Comparison of ENCODE assay signal across 8 mouse cellular contexts in genomic region chr5:22344556-22344975, GRCm38 (mm10). TPM values are rescaled to one million over a fixed set of nuclear protein-coding genes. Genes with fewer than 3 reads are reported as not detected.
DNase-seq lines count a peak whose midpoint lies in the region; ATAC-seq and TF ChIP-seq lines count a peak whose summit lies in the region.

TSS of gene Reln (minus strand) at chr5:22344702.

- TF ChIP-seq CTCF in kidney, postnatal 0 days (IDR thresholded peaks at IDR 0.05; ENCODE audit: low read depth) = no peak

- peak within 1 kb of the TSS; percentile 57 for H3K4me3 ChIP-seq in lung, embryonic 16.5 days (ENCODE audit: low read length)
- H3K4me3 ChIP-seq in forebrain, embryonic 11.5 days (ENCODE audit: low read depth, low read length) = peak within 1 kb of the TSS; percentile 54
- H3K4me3 ChIP-seq in kidney, postnatal 0 days (replicated peaks; ENCODE audit: low read depth, low read length) = peak within 1 kb of the TSS; percentile 55

- no peaks in the 10 kb centered on the region for H3K36me3 ChIP-seq in lung, embryonic 16.5 days (ENCODE audit: control insufficient read depth, insufficient read depth, low read length)
- no peaks in the 10 kb centered on the region for H3K36me3 ChIP-seq in forebrain, embryonic 11.5 days (ENCODE audit: control insufficient read depth, insufficient read depth, low read length)
- no peaks in the 10 kb centered on the region for H3K36me3 ChIP-seq in kidney, postnatal 0 days (ENCODE audit: insufficient read depth, low read length)

- peak within 1 kb of the TSS; percentile 86 for H3K4me2 ChIP-seq in lung, embryonic 16.5 days (ENCODE audit: low read depth, low read length)
- peak within 1 kb of the TSS; percentile 99 for H3K4me2 ChIP-seq in forebrain, embryonic 11.5 days (ENCODE audit: low read depth, low read length, severe bottlenecking)
- H3K4me2 ChIP-seq in kidney, postnatal 0 days (ENCODE audit: low read length) = peak within 1 kb of the TSS; percentile 94

- H3K9me3 ChIP-seq in lung, embryonic 16.5 days (ENCODE audit: control insufficient read depth, low read length) = no peaks in the 10 kb centered on the region
- H3K9me3 ChIP-seq in forebrain, embryonic 11.5 days (ENCODE audit: control insufficient read depth, low read length) = no peaks in the 10 kb centered on the region
- no peaks in the 10 kb centered on the region for H3K9me3 ChIP-seq in kidney, postnatal 0 days (replicated peaks; ENCODE audit: low read length)

- peak; percentile 79 for ATAC-seq in lung, embryonic 16.5 days (ENCODE audit: low read depth)
- ATAC-seq in forebrain, embryonic 11.5 days (replicated peaks; ENCODE audit: low FRiP score) = peak; percentile 89
- ATAC-seq in kidney, postnatal 0 days (replicated peaks; ENCODE audit: low FRiP score, low read depth) = peak; percentile 77
- no peak; the same call in 1 of the 2 replicates for ATAC-seq in frontal cortex, adult (ENCODE audit: low TSS enrichment)

- DNase-seq in lung, postnatal 14 days = no peak
- DNase-seq in cerebellum, adult 18-20 months = peak; percentile 74 to 88
- DNase-seq in forebrain, embryonic 11.5 days (ENCODE audit: low spot score) = peak; percentile 84
- DNase-seq in kidney, postnatal 0 days (ENCODE audit: low spot score) = peak; percentile 31
- peak; percentile 43 for DNase-seq in mesoderm, embryonic 11.5 days (ENCODE audit: low read depth, low spot score)
- DNase-seq in testis, postnatal 10 days (ENCODE audit: low spot score) = peak; percentile 58

- no peak within 1 kb of the TSS for H3K27ac ChIP-seq in lung, embryonic 16.5 days (ENCODE audit: low read length)
- peak within 1 kb of the TSS; percentile 31; the same call in 1 of the 2 replicates for H3K27ac ChIP-seq in forebrain, embryonic 11.5 days (ENCODE audit: low read depth, low read length)
- H3K27ac ChIP-seq in kidney, postnatal 0 days = no peak within 1 kb of the TSS

- peak within 1 kb of the TSS; percentile 28 for H3K9ac ChIP-seq in lung, embryonic 16.5 days (ENCODE audit: low read length)
- H3K9ac ChIP-seq in forebrain, embryonic 11.5 days (ENCODE audit: low read length) = peak within 1 kb of the TSS; percentile 61
- peak within 1 kb of the TSS; percentile 52 for H3K9ac ChIP-seq in kidney, postnatal 0 days (ENCODE audit: low read depth, low read length)

- 0% methylated on average over 40 of the region's 68 CpGs for WGBS in lung, embryonic 16.5 days
- 0% methylated on average over 60 of the region's 68 CpGs for WGBS in forebrain, embryonic 11.5 days
- WGBS in kidney, postnatal 0 days = 0% methylated on average over 31 of the region's 68 CpGs

- H3K27me3 ChIP-seq in lung, embryonic 16.5 days (ENCODE audit: control insufficient read depth, insufficient read depth, low read depth, low read length) = peaks cover 72% of the 10 kb centered on the region
- H3K27me3 ChIP-seq in forebrain, embryonic 11.5 days (ENCODE audit: control insufficient read depth, insufficient read depth, low read length) = peaks cover 43% of the 10 kb centered on the region
- H3K27me3 ChIP-seq in kidney, postnatal 0 days (ENCODE audit: insufficient read depth, low read length) = peaks cover 51% of the 10 kb centered on the region

- H3K4me1 ChIP-seq in lung, embryonic 16.5 days (replicated peaks; ENCODE audit: control insufficient read depth, insufficient read depth, low read length) = peaks cover 11% of the 10 kb centered on the region
- peaks cover 4% of the 10 kb centered on the region for H3K4me1 ChIP-seq in forebrain, embryonic 11.5 days (replicated peaks; ENCODE audit: control insufficient read depth, insufficient read depth, low read length)
- 0 out of 2 replicates have a peak, but pooled peaks cover 7% of the 10 kb centered on the region for H3K4me1 ChIP-seq in kidney, postnatal 0 days (replicated peaks; ENCODE audit: insufficient read depth, low read length)

RNA-seq across cellular contexts. Expression of gene Reln, which starts in this region (rescaled TPM):
- polyA plus RNA-seq in lung, embryonic 16.5 days (2015; fragmentation: Nextera tagmentation; extraction: Ambion mirVana) = 0.94 and 1.8 TPM in 2 replicates
- polyA plus RNA-seq in forebrain, embryonic 11.5 days (2014; fragmentation: Nextera tagmentation; extraction: Ambion mirVana) = 13.8 and 15.1 TPM in 2 replicates
- polyA plus RNA-seq in kidney, postnatal 0 days (2015; fragmentation: Nextera tagmentation; extraction: Ambion mirVana) = 13.0 and 14.5 TPM in 2 replicates
